7 mouse cellular contexts compared by ENCODE assay signal in genomic region chr4:151902689-151903241, GRCm38 (mm10). TPM values are rescaled to one million over a fixed set of nuclear protein-coding genes. Genes with fewer than 3 reads are reported as not detected.
A peak's percentile ranks its signal among the peaks of the same experiment; 100 is the strongest.
DNase-seq lines count a peak whose midpoint lies in the region; ATAC-seq and TF ChIP-seq lines count a peak whose summit lies in the region.

No protein-coding gene starts in this region.

- no peaks in the 10 kb centered on the region for H3K9me3 ChIP-seq in stomach, postnatal 0 days (ENCODE audit: control insufficient read depth, low read length)
- H3K9me3 ChIP-seq in hindbrain, embryonic 13.5 days = no peaks in the 10 kb centered on the region
- H3K9me3 ChIP-seq in midbrain, embryonic 13.5 days = no peaks in the 10 kb centered on the region

- peak; percentile 33 for DNase-seq in NIH3T3 (ENCODE audit: low read depth)
- peak; percentile 75 to 86 for DNase-seq in adrenal gland, postnatal 36 days
- peak; percentile 91 for DNase-seq in heart, adult 8-10 months (ENCODE audit: low spot score)
- DNase-seq in kidney, postnatal 14 days = peak; percentile 83
- DNase-seq in stomach, postnatal 0 days (ENCODE audit: low spot score) = peak; percentile 23

- no peak for TF ChIP-seq EP300 in stomach, postnatal 0 days (optimal IDR thresholded peaks at IDR 0.05)

- ATAC-seq in stomach, postnatal 0 days (ENCODE audit: low FRiP score, low TSS enrichment) = peak; percentile 76
- no peak for ATAC-seq in hindbrain, embryonic 13.5 days (ENCODE audit: low FRiP score)
- no peak for ATAC-seq in midbrain, embryonic 13.5 days

- no peak overlapping the region for H3K4me3 ChIP-seq in stomach, postnatal 0 days (ENCODE audit: low read depth, low read length)
- no peak overlapping the region for H3K4me3 ChIP-seq in hindbrain, embryonic 13.5 days
- H3K4me3 ChIP-seq in midbrain, embryonic 13.5 days (replicated peaks) = no peak overlapping the region

- 41% methylated on average over 14 of the region's 14 CpGs for WGBS in stomach, postnatal 0 days
- 64% methylated on average over 14 of the region's 14 CpGs for WGBS in hindbrain, embryonic 13.5 days
- WGBS in midbrain, embryonic 13.5 days = 61% methylated on average over 14 of the region's 14 CpGs

- H3K36me3 ChIP-seq in stomach, postnatal 0 days (ENCODE audit: control insufficient read depth, insufficient read depth, low read length) = no peaks in the 10 kb centered on the region
- H3K36me3 ChIP-seq in hindbrain, embryonic 13.5 days = no peaks in the 10 kb centered on the region
- H3K36me3 ChIP-seq in midbrain, embryonic 13.5 days = no peaks in the 10 kb centered on the region

- no peak overlapping the region for H3K9ac ChIP-seq in stomach, postnatal 0 days (ENCODE audit: low read length)
- no peak overlapping the region for H3K9ac ChIP-seq in hindbrain, embryonic 13.5 days
- H3K9ac ChIP-seq in midbrain, embryonic 13.5 days (replicated peaks) = no peak overlapping the region

- no peak overlapping the region for H3K27ac ChIP-seq in stomach, postnatal 0 days (replicated peaks)
- no peak overlapping the region for H3K27ac ChIP-seq in hindbrain, embryonic 13.5 days
- H3K27ac ChIP-seq in midbrain, embryonic 13.5 days = no peak overlapping the region

- no peaks in the 10 kb centered on the region for H3K4me1 ChIP-seq in stomach, postnatal 0 days (replicated peaks; ENCODE audit: control insufficient read depth, insufficient read depth)
- H3K4me1 ChIP-seq in hindbrain, embryonic 13.5 days (replicated peaks) = peaks cover 22% of the 10 kb centered on the region
- peaks cover 24% of the 10 kb centered on the region for H3K4me1 ChIP-seq in midbrain, embryonic 13.5 days (replicated peaks)

- no peak overlapping the region for H3K4me2 ChIP-seq in stomach, postnatal 0 days (replicated peaks; ENCODE audit: low read depth)
- no peak overlapping the region for H3K4me2 ChIP-seq in hindbrain, embryonic 13.5 days
- H3K4me2 ChIP-seq in midbrain, embryonic 13.5 days (replicated peaks) = no peak overlapping the region

- H3K27me3 ChIP-seq in stomach, postnatal 0 days (ENCODE audit: control insufficient read depth, insufficient read depth, low read length) = no peaks in the 10 kb centered on the region
- 0 out of 2 replicates have a peak, but pooled peaks cover 15% of the 10 kb centered on the region for H3K27me3 ChIP-seq in hindbrain, embryonic 13.5 days
- peaks cover 19% of the 10 kb centered on the region; the same call in 1 of the 2 replicates for H3K27me3 ChIP-seq in midbrain, embryonic 13.5 days

- TF ChIP-seq CTCF in stomach, postnatal 0 days (IDR thresholded peaks at IDR 0.05; ENCODE audit: low read depth) = no peak

RNA-seq across cellular contexts. Expression of gene Dnajc11, which starts 30.7 kb away (rescaled TPM):
- total RNA-seq in adrenal gland, postnatal 36 days (2021) = 10 to 100 TPM; 93.5 to 95.9 TPM
- total RNA-seq in heart, adult 8-10 months (2022) = 100 to 1,000 TPM in 1 of 4 experiments, 10 to 100 TPM in 3; 71.2 to 111 (median 87.7) TPM
- polyA plus RNA-seq in stomach, postnatal 0 days (2015; fragmentation: Nextera tagmentation; extraction: Ambion mirVana) = 33.0 and 34.5 TPM in 2 replicates
- polyA plus RNA-seq in hindbrain, embryonic 13.5 days (2015; fragmentation: Nextera tagmentation; extraction: Ambion mirVana) = 84.3 and 86.5 TPM in 2 replicates
- polyA plus RNA-seq in midbrain, embryonic 13.5 days (2015; fragmentation: Nextera tagmentation; extraction: Ambion mirVana) = 88.0 and 89.2 TPM in 2 replicates

RNA-seq across cellular contexts. Expression of gene Camta1, which starts 41.1 kb away (rescaled TPM):
- total RNA-seq in adrenal gland, postnatal 36 days (2021) = 10 to 100 TPM; 28.7 to 33.3 TPM
- 100 to 1,000 TPM; 185 to 232 (median 202) TPM for total RNA-seq in heart, adult 8-10 months (2022)
- 59.4 and 61.9 TPM in 2 replicates for polyA plus RNA-seq in stomach, postnatal 0 days (2015; fragmentation: Nextera tagmentation; extraction: Ambion mirVana)
- 159 and 162 TPM in 2 replicates for polyA plus RNA-seq in hindbrain, embryonic 13.5 days (2015; fragmentation: Nextera tagmentation; extraction: Ambion mirVana)
- polyA plus RNA-seq in midbrain, embryonic 13.5 days (2015; fragmentation: Nextera tagmentation; extraction: Ambion mirVana) = 161 and 163 TPM in 2 replicates

Comparison
In these comparisons a context has a peak if more than half of its experiments do, and no peak if none do; other contexts are left out.
1. DNase-seq: peak in every context shown above with its lines; median percentile 91 in heart, adult 8-10 months; 83 in kidney, postnatal 14 days; 80 in adrenal gland, postnatal 36 days; 33 in NIH3T3; 23 in stomach, postnatal 0 days.